Mouse (Mus musculus) intestine, postnatal 0 days (tissue): ENCODE measurements at regions not wholly inside any gene's neighbourhood (a gene's known extent, or its start where the extent isn't known, plus 50 kb on each side); places are given as distances from the start of the nearest gene placed in this dataset.

ENCODE experiments used
- ATAC-seq: fragments of 200-750 bp; cut with Nextera tagmentation; 2 replicates; pipeline ENCODE4 v1.8.0; 2017; ENCODE audit warnings: mild to moderate bottlenecking, moderate TSS enrichment, moderate library complexity
- H3K27ac ChIP-seq: fragments of 300-500 bp; sonication (generic); 2 replicates; pipeline ENCODE4 v1.5.1; 2014; ENCODE audit warnings: mild to moderate bottlenecking, low read depth, low read length, moderate library complexity
- H3K27me3 ChIP-seq: fragments of 300-500 bp; sonication (generic); replicated peaks from 2 replicates; pipeline ENCODE4 v1.6.1; 2014; ENCODE audit warnings: low read length, mixed read lengths; ENCODE audit not compliant: control insufficient read depth, insufficient read depth
- H3K36me3 ChIP-seq: fragments of 300-500 bp; sonication (generic); 2 replicates; pipeline ENCODE4 v1.6.1; 2014; ENCODE audit warnings: mild to moderate bottlenecking, moderate library complexity; ENCODE audit not compliant: control insufficient read depth, insufficient read depth
- H3K4me1 ChIP-seq: fragments of 300-500 bp; sonication (generic); replicated peaks from 2 replicates; pipeline ENCODE4 v1.6.1; 2014; ENCODE audit warnings: antibody characterized with exemption, low read length, mixed read lengths; ENCODE audit not compliant: control insufficient read depth, insufficient read depth
- H3K4me2 ChIP-seq: fragments of 300-500 bp; sonication (generic); replicated peaks from 2 replicates; pipeline ENCODE4 v1.6.1; 2014; ENCODE audit warnings: low read depth, mild to moderate bottlenecking, moderate library complexity
- H3K4me3 ChIP-seq: fragments of 300-500 bp; sonication (generic); 2 replicates; pipeline ENCODE4 v1.5.1; 2014; ENCODE audit warnings: low read depth, low read length
- H3K9ac ChIP-seq: fragments of 300-500 bp; sonication (generic); 2 replicates; pipeline ENCODE4 v1.6.1; 2014; ENCODE audit warnings: mild to moderate bottlenecking, low read depth, low read length
- H3K9me3 ChIP-seq: fragments of 300-500 bp; sonication (generic); 2 replicates; pipeline ENCODE4 v1.6.1; 2016; ENCODE audit warnings: mixed run types; ENCODE audit not compliant: control insufficient read depth
- CTCF ChIP-seq: sonication (generic); IDR thresholded peaks from 2 replicates; pipeline ENCODE4 v1.5.1; 2016; ENCODE audit warnings: low read depth, mild to moderate bottlenecking, control low read depth, antibody characterized with exemption, moderate library complexity
- WGBS: fragments of 180-500 bp; shearing (Covaris S2); extraction: QIAGEN DNeasy Blood & Tissue Kit; methylation state at CpG from one replicate; pipeline ENCODE4 v1.1.7; 2014; 5-methylcytosine and 5-hydroxymethylcytosine counted together

DNA sequence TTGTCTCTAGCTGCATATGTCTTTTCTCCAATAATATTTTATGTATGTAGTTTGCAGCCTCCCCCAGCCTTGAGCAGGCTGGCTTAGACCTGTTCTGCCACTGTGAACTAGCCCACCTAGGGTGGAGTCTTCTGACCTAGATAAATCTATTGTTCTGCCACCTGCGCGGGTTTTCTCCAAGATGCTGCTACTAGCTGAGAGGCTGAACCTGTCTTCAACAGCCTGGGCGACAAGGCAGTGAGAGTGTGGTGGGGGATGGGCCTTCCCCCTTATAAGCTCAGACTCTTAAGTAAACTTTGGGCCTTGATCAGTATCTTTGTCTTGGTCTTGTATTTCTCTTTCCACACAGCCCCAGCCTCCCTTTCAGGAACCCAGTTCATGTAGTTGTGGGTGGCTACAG, 111.7 kb downstream of the Trim52 start:
- no peak for ATAC-seq
- no peak overlapping the region for H3K27ac ChIP-seq
- no peaks in the 10 kb centered on the region for H3K27me3 ChIP-seq
- H3K9ac ChIP-seq, result no peak overlapping the region
- 73% methylated on average over 3 of the region's 3 CpGs for WGBS
- H3K4me2 ChIP-seq, result no peak overlapping the region
- H3K36me3 ChIP-seq, result no peaks in the 10 kb centered on the region
- no peaks in the 10 kb centered on the region for H3K9me3 ChIP-seq
- H3K4me3 ChIP-seq, result no peak overlapping the region
- no peaks in the 10 kb centered on the region for H3K4me1 ChIP-seq
- no peak for TF ChIP-seq CTCF

DNA sequence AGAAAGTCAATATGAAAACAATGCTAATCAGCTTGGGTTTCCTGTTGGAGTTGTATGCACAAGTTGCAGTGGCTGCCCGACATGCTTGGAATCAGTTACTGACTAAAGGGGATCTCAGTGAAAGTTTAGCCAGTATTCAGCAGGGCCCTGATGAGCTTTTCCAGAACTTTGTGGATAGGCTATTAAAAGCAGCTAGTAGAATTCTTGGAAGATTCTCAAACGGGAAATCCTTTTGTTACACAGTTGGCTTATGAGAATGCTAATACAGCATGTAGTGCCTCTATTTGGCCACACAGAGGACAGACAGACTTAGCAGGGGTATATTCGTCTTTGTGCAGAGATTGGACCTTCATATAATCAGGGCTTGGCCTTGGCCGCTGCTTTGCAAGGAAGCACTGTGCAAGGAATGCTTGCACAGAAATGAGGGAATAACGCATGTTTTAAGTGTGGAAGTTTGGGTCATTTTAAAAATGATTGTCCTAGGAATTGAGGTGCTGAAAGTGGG, 113.3 kb downstream of the Trim52 start:
- H3K4me2 ChIP-seq, result no peak overlapping the region
- no peaks in the 10 kb centered on the region for H3K27me3 ChIP-seq
- H3K4me3 ChIP-seq, result no peak overlapping the region
- WGBS, result 65% methylated on average over 5 of the region's 5 CpGs
- no peak overlapping the region for H3K27ac ChIP-seq
- ATAC-seq, result no peak
- no peaks in the 10 kb centered on the region for H3K4me1 ChIP-seq
- H3K9ac ChIP-seq, result no peak overlapping the region
- no peaks in the 10 kb centered on the region for H3K9me3 ChIP-seq
- no peaks in the 10 kb centered on the region for H3K36me3 ChIP-seq
- peak; percentile 29; the same call in 1 of the 2 replicates for TF ChIP-seq CTCF

- H3K9me3 ChIP-seq, result no peaks in the 10 kb centered on the region
- H3K27me3 ChIP-seq, result no peaks in the 10 kb centered on the region
- no peaks in the 10 kb centered on the region for H3K4me1 ChIP-seq
- H3K27ac ChIP-seq, result no peak overlapping the region
- no peaks in the 10 kb centered on the region for H3K36me3 ChIP-seq
- ATAC-seq, result no peak
- H3K4me2 ChIP-seq, result no peak overlapping the region
- H3K4me3 ChIP-seq, result no peak overlapping the region
- 72% methylated on average over 1 of the region's 1 CpGs for whole genome bisulfite sequencing
- H3K9ac ChIP-seq, result no peak overlapping the region
- TF ChIP-seq CTCF, result no peak
Measured at GRCm38 (mm10) chr14:106225401-106225800, 119.4 kb downstream of the Trim52 start.

DNA sequence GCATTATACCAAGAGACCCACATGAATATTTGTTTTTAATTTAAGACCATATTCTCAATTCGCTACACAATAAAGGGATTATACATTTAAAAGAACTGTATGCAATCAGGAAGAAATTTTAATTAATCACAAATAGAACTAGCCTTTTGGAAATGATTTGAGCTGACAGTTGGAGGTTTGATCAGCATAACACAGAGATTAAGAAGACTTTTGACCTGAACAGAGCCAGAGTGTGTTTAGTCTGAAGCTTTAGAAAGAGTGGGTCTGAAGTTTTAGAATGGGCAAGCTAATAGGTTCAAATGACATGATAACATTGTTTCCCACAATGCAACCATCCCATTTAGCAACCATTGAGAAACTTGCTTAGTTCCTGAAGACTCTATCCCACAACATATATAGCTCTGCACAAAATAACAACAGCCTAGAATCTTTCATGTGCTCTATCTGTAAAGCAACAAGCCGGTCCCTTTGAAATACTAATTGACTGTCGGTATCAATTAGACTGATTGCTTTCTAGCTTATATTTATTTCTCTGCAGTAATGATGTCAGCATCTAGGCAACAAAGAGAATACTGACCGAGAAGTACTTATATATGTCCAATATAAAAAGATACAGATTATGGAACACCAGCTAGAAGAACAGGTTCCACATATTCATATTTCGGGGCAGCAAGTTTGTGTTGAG, 135.9 kb downstream of the Trim52 start:
- no peaks in the 10 kb centered on the region for H3K27me3 ChIP-seq
- no peak for ATAC-seq
- WGBS, result 92% methylated on average over 5 of the region's 5 CpGs
- H3K27ac ChIP-seq, result no peak overlapping the region
- H3K9me3 ChIP-seq, result no peaks in the 10 kb centered on the region
- H3K9ac ChIP-seq, result no peak overlapping the region
- H3K4me2 ChIP-seq, result no peak overlapping the region
- H3K4me1 ChIP-seq, result no peaks in the 10 kb centered on the region
- no peak overlapping the region for H3K4me3 ChIP-seq
- H3K36me3 ChIP-seq, result no peaks in the 10 kb centered on the region
- TF ChIP-seq CTCF, result no peak

GRCm38 (mm10) chr14:106259396-106260108, 153.6 kb downstream of the Trim52 start:
- peak; percentile 43; the same call in 1 of the 2 replicates for ATAC-seq
- 23% methylated on average over 4 of the region's 4 CpGs for WGBS
- Histone ChIP-seq H3K4me3 (no peak overlapping the region), H3K27me3 (no peaks in the 10 kb centered on the region), H3K9ac (no peak overlapping the region), H3K4me2 (no peak overlapping the region), H3K27ac (no peak overlapping the region), H3K4me1 (no peaks in the 10 kb centered on the region), H3K36me3 (no peaks in the 10 kb centered on the region), H3K9me3 (no peaks in the 10 kb centered on the region)
- no peak for TF ChIP-seq CTCF

- H3K4me2 ChIP-seq, result no peak overlapping the region
- no peak overlapping the region for H3K9ac ChIP-seq
- H3K27me3 ChIP-seq, result no peaks in the 10 kb centered on the region
- no peaks in the 10 kb centered on the region for H3K4me1 ChIP-seq
- no peak for TF ChIP-seq CTCF
- no peak for ATAC-seq
- H3K4me3 ChIP-seq, result no peak overlapping the region
- WGBS, result 85% methylated on average over 3 of the region's 3 CpGs
- no peak overlapping the region for H3K27ac ChIP-seq
- no peaks in the 10 kb centered on the region for H3K9me3 ChIP-seq
- no peaks in the 10 kb centered on the region for H3K36me3 ChIP-seq
Measured at GRCm38 (mm10) chr14:106265290-106265689, 159.3 kb downstream of the Trim52 start.
